Mouse (Mus musculus): ENCODE measurements at regions not wholly inside any gene's neighbourhood (a gene's known extent, or its start where the extent isn't known, plus 50 kb on each side); places are given as distances from the start of the nearest gene placed in this dataset.
A peak's percentile ranks its signal among the peaks of the same experiment; 100 is the strongest.

- DNase-seq (ENCODE audit: low spot score) (peak; percentile 49), ATAC-seq (ENCODE audit: low FRiP score) (0 out of 2 replicates have a peak, but pooled peaks have one; percentile 40)
- H3K9me3 ChIP-seq (ENCODE audit: control insufficient read depth, low read length), result no peaks in the 10 kb centered on the region
- H3K9ac ChIP-seq (ENCODE audit: low read depth, low read length), result no peak overlapping the region
- no peaks in the 10 kb centered on the region for H3K27me3 ChIP-seq (ENCODE audit: control insufficient read depth, insufficient read depth, low read length)
- H3K4me3 ChIP-seq (ENCODE audit: low read depth, low read length), result no peak overlapping the region
- no peak overlapping the region for H3K4me2 ChIP-seq (replicated peaks; ENCODE audit: low read depth, low read length)
- WGBS, result 59% methylated on average over 15 of the region's 15 CpGs
- H3K4me1 ChIP-seq (replicated peaks; ENCODE audit: control insufficient read depth, insufficient read depth, low read length), result no peaks in the 10 kb centered on the region
- H3K27ac ChIP-seq (ENCODE audit: low read depth, low read length), result no peak overlapping the region
- H3K36me3 ChIP-seq (ENCODE audit: control insufficient read depth, insufficient read depth, low read length), result no peaks in the 10 kb centered on the region
Observed at GRCm38 (mm10) chr4:153070190-153070745, 412.3 kb downstream of the Ajap1 start.

GRCm38 (mm10) chr4:153068484-153069033, 414.1 kb downstream of the Ajap1 start:
- no peak for DNase-seq (ENCODE audit: low spot score)
- 82% methylated on average over 12 of the region's 12 CpGs for WGBS
- Histone ChIP-seq H3K36me3 (ENCODE audit: control insufficient read depth, insufficient read depth, low read length) (no peaks in the 10 kb centered on the region), H3K27ac (ENCODE audit: low read depth, low read length) (no peak overlapping the region), H3K4me3 (ENCODE audit: low read depth, low read length) (no peak overlapping the region), H3K27me3 (ENCODE audit: control insufficient read depth, insufficient read depth, low read length) (no peaks in the 10 kb centered on the region), H3K4me1 (replicated peaks; ENCODE audit: control insufficient read depth, insufficient read depth, low read length) (no peaks in the 10 kb centered on the region), H3K9ac (ENCODE audit: low read depth, low read length) (no peak overlapping the region), H3K9me3 (ENCODE audit: control insufficient read depth, low read length) (no peaks in the 10 kb centered on the region), H3K4me2 (replicated peaks; ENCODE audit: low read depth, low read length) (no peak overlapping the region)
- no peak for ATAC-seq (ENCODE audit: low FRiP score)

GRCm38 (mm10) chr4:153064021-153064605, 418.5 kb downstream of the Ajap1 start:
- no peaks in the 10 kb centered on the region for H3K9me3 ChIP-seq (ENCODE audit: control insufficient read depth, low read length)
- no peak overlapping the region for H3K27ac ChIP-seq (ENCODE audit: low read depth, low read length)
- no peak overlapping the region for H3K9ac ChIP-seq (ENCODE audit: low read depth, low read length)
- H3K4me1 ChIP-seq (replicated peaks; ENCODE audit: control insufficient read depth, insufficient read depth, low read length), result no peaks in the 10 kb centered on the region
- H3K4me2 ChIP-seq (replicated peaks; ENCODE audit: low read depth, low read length), result no peak overlapping the region
- H3K27me3 ChIP-seq (ENCODE audit: control insufficient read depth, insufficient read depth, low read length), result no peaks in the 10 kb centered on the region
- WGBS, result 66% methylated on average over 14 of the region's 14 CpGs
- H3K36me3 ChIP-seq (ENCODE audit: control insufficient read depth, insufficient read depth, low read length), result no peaks in the 10 kb centered on the region
- H3K4me3 ChIP-seq (ENCODE audit: low read depth, low read length), result no peak overlapping the region
- ATAC-seq (ENCODE audit: low FRiP score) (no peak), DNase-seq (ENCODE audit: low spot score) (no peak)

GRCm38 (mm10) chr4:153063402-153063801, 419.2 kb downstream of the Ajap1 start:
- no peaks in the 10 kb centered on the region for H3K36me3 ChIP-seq (ENCODE audit: control insufficient read depth, insufficient read depth, low read length)
- ATAC-seq (ENCODE audit: low FRiP score), result peak; percentile 49; the same call in 1 of the 2 replicates
- H3K4me2 ChIP-seq (replicated peaks; ENCODE audit: low read depth, low read length), result no peak overlapping the region
- H3K27me3 ChIP-seq (ENCODE audit: control insufficient read depth, insufficient read depth, low read length), result no peaks in the 10 kb centered on the region
- H3K27ac ChIP-seq (ENCODE audit: low read depth, low read length), result no peak overlapping the region
- no peak overlapping the region for H3K9ac ChIP-seq (ENCODE audit: low read depth, low read length)
- WGBS, result 55% methylated on average over 9 of the region's 9 CpGs
- no peaks in the 10 kb centered on the region for H3K9me3 ChIP-seq (ENCODE audit: control insufficient read depth, low read length)
- peak; percentile 39 for DNase-seq (ENCODE audit: low spot score)
- H3K4me1 ChIP-seq (replicated peaks; ENCODE audit: control insufficient read depth, insufficient read depth, low read length), result no peaks in the 10 kb centered on the region
- no peak overlapping the region for H3K4me3 ChIP-seq (ENCODE audit: low read depth, low read length)

GRCm38 (mm10) chr4:153058152-153058551, 424.5 kb downstream of the Ajap1 start:
- H3K4me3 ChIP-seq (ENCODE audit: low read depth, low read length), result no peak overlapping the region
- no peaks in the 10 kb centered on the region for H3K9me3 ChIP-seq (ENCODE audit: control insufficient read depth, low read length)
- H3K9ac ChIP-seq (ENCODE audit: low read depth, low read length), result no peak overlapping the region
- 76% methylated on average over 12 of the region's 12 CpGs for WGBS
- no peaks in the 10 kb centered on the region for H3K27me3 ChIP-seq (ENCODE audit: control insufficient read depth, insufficient read depth, low read length)
- H3K4me1 ChIP-seq (replicated peaks; ENCODE audit: control insufficient read depth, insufficient read depth, low read length), result no peaks in the 10 kb centered on the region
- no peaks in the 10 kb centered on the region for H3K36me3 ChIP-seq (ENCODE audit: control insufficient read depth, insufficient read depth, low read length)
- H3K4me2 ChIP-seq (replicated peaks; ENCODE audit: low read depth, low read length), result no peak overlapping the region
- H3K27ac ChIP-seq (ENCODE audit: low read depth, low read length), result no peak overlapping the region
- DNase-seq (ENCODE audit: low spot score) (no peak), ATAC-seq (ENCODE audit: low FRiP score) (no peak)

GRCm38 (mm10) chr4:153023711-153024110, 458.9 kb downstream of the Ajap1 start:
- no peak overlapping the region for H3K4me2 ChIP-seq (replicated peaks; ENCODE audit: low read depth, low read length)
- DNase-seq (ENCODE audit: low spot score), result no peak
- H3K36me3 ChIP-seq (ENCODE audit: control insufficient read depth, insufficient read depth, low read length), result no peaks in the 10 kb centered on the region
- no peak overlapping the region for H3K4me3 ChIP-seq (ENCODE audit: low read depth, low read length)
- H3K9me3 ChIP-seq (ENCODE audit: control insufficient read depth, low read length), result no peaks in the 10 kb centered on the region
- no peak for ATAC-seq (ENCODE audit: low FRiP score)
- H3K27me3 ChIP-seq (ENCODE audit: control insufficient read depth, insufficient read depth, low read length), result no peaks in the 10 kb centered on the region
- no peaks in the 10 kb centered on the region for H3K4me1 ChIP-seq (replicated peaks; ENCODE audit: control insufficient read depth, insufficient read depth, low read length)
- H3K9ac ChIP-seq (ENCODE audit: low read depth, low read length), result no peak overlapping the region
- no peak overlapping the region for H3K27ac ChIP-seq (ENCODE audit: low read depth, low read length)

- no peak for DNase-seq (ENCODE audit: low spot score)
- no peak overlapping the region for H3K27ac ChIP-seq (ENCODE audit: low read depth, low read length)
- no peak overlapping the region for H3K9ac ChIP-seq (ENCODE audit: low read depth, low read length)
- no peaks in the 10 kb centered on the region for H3K9me3 ChIP-seq (ENCODE audit: control insufficient read depth, low read length)
- H3K27me3 ChIP-seq (ENCODE audit: control insufficient read depth, insufficient read depth, low read length), result no peaks in the 10 kb centered on the region
- no peak overlapping the region for H3K4me3 ChIP-seq (ENCODE audit: low read depth, low read length)
- WGBS, result 84% methylated on average over 10 of the region's 10 CpGs
- no peak for ATAC-seq (ENCODE audit: low FRiP score)
- no peak overlapping the region for H3K4me2 ChIP-seq (replicated peaks; ENCODE audit: low read depth, low read length)
- H3K36me3 ChIP-seq (ENCODE audit: control insufficient read depth, insufficient read depth, low read length), result no peaks in the 10 kb centered on the region
- H3K4me1 ChIP-seq (replicated peaks; ENCODE audit: control insufficient read depth, insufficient read depth, low read length), result no peaks in the 10 kb centered on the region
Observed at GRCm38 (mm10) chr4:153019211-153019610, 463.4 kb downstream of the Ajap1 start.

GRCm38 (mm10) chr4:153018138-153018921, 464.3 kb downstream of the Ajap1 start:
- Histone ChIP-seq H3K36me3 (ENCODE audit: control insufficient read depth, insufficient read depth, low read length) (no peaks in the 10 kb centered on the region), H3K4me1 (replicated peaks; ENCODE audit: control insufficient read depth, insufficient read depth, low read length) (no peaks in the 10 kb centered on the region), H3K4me3 (ENCODE audit: low read depth, low read length) (no peak overlapping the region), H3K9me3 (ENCODE audit: control insufficient read depth, low read length) (no peaks in the 10 kb centered on the region), H3K27me3 (ENCODE audit: control insufficient read depth, insufficient read depth, low read length) (no peaks in the 10 kb centered on the region), H3K27ac (ENCODE audit: low read depth, low read length) (no peak overlapping the region), H3K4me2 (replicated peaks; ENCODE audit: low read depth, low read length) (no peak overlapping the region), H3K9ac (ENCODE audit: low read depth, low read length) (0 out of 2 replicates have a peak overlapping the region, but pooled peaks have one; percentile 7)
- 69% methylated on average over 28 of the region's 28 CpGs for WGBS
- ATAC-seq (ENCODE audit: low FRiP score) (no peak), DNase-seq (ENCODE audit: low spot score) (peak; percentile 17)
